ENCODE assay signal across 9 mouse cellular contexts in genomic region chr3:89863276-89863675, GRCm38 (mm10). TPM values are rescaled to one million over a fixed set of nuclear protein-coding genes. Genes with fewer than 3 reads are reported as not detected.
A peak's percentile ranks its signal among the peaks of the same experiment; 100 is the strongest.
DNase-seq lines count a peak whose midpoint lies in the region; TF ChIP-seq lines count a peak whose summit lies in the region.
"Not testable (repeated sequence)": the region's sequence is repeated elsewhere in the genome, so short reads cannot be mapped to it uniquely, and the experiment has no call there.
"Had no signal": no experiment of that assay in that cellular context is flagged by ENCODE, and none has a peak within 500 bp of the region (broad histone marks: within the 10 kb centered on the region; RNA-seq: fewer than 3 reads in every experiment).

No protein-coding gene starts in this region.

- not testable (repeated sequence) for H3K79me2 ChIP-seq in CH12.LX (replicated peaks; ENCODE audit: control insufficient read depth, extremely low read depth, insufficient read depth, poor library complexity, severe bottlenecking); heart, adult 2 months (replicated peaks; ENCODE audit: control insufficient read depth, insufficient read depth, low read length); macrophage (ENCODE audit: inconsistent target)

- not testable (repeated sequence) for H3K4me3 ChIP-seq in CH12.LX (replicated peaks in 1 of 3; ENCODE audit: low read depth in 2 of 3, low read length in 2 of 3, poor library complexity in 1 of 3); brown adipose tissue, adult 24 weeks (ENCODE audit: insufficient read depth, low read depth, low read length); heart, adult 2 months; kidney, adult 2 months (ENCODE audit: insufficient read depth, low read depth, low read length); macrophage (ENCODE audit: inconsistent target); testis, adult 2 months (ENCODE audit: control insufficient read depth, low read depth, low read length)

- 86% methylated on average over 3 of the region's 3 CpGs for WGBS in heart, adult 2 months
- WGBS in kidney, adult 2 months: 68% methylated on average over 3 of the region's 3 CpGs
- WGBS in macrophage (ENCODE audit: missing documents): 97% methylated on average over 3 of the region's 3 CpGs

- not testable (repeated sequence) for TF ChIP-seq EP300 in CH12.LX (IDR thresholded peaks at IDR 0.05; ENCODE audit: low read length); heart, adult 2 months (IDR thresholded peaks at IDR 0.05; ENCODE audit: insufficient read depth, low read depth, low read length)

- intact Hi-C loops in heart, adult 2 months (cut with DNase I): not testable (repeated sequence)

- H3K36me3 ChIP-seq in CH12.LX (replicated peaks in 1 of 2; ENCODE audit: control insufficient read depth in 1 of 2, insufficient read depth in 1 of 2, low read length in 1 of 2); heart, adult 2 months (ENCODE audit: control insufficient read depth, insufficient read depth, low read length); kidney, adult 2 months (ENCODE audit: control insufficient read depth, insufficient read depth, low read length); macrophage (ENCODE audit: inconsistent target); testis, adult 2 months (ENCODE audit: control insufficient read depth, insufficient read depth, low read length): not testable (repeated sequence)

- peaks cover 22 to 64% of the 10 kb centered on the region in 2 experiments for H3K4me1 ChIP-seq in CH12.LX (ENCODE audit: control insufficient read depth in 1 of 2, insufficient read depth in 2 of 2)
- peaks cover 20% of the 10 kb centered on the region for H3K4me1 ChIP-seq in brown adipose tissue, adult 24 weeks (ENCODE audit: control insufficient read depth, insufficient read depth, insufficient read length, low read length)
- peaks cover 20% of the 10 kb centered on the region for H3K4me1 ChIP-seq in heart, adult 2 months (ENCODE audit: control insufficient read depth, insufficient read depth, low read length)
- H3K4me1 ChIP-seq in kidney, adult 2 months (ENCODE audit: control insufficient read depth, insufficient read depth, low read length); testis, adult 2 months (ENCODE audit: control insufficient read depth, insufficient read depth, low read length): not testable (repeated sequence)

- H3K4me2 ChIP-seq in CH12.LX (ENCODE audit: insufficient read depth, low read depth, poor library complexity, severe bottlenecking): not testable (repeated sequence)

- dilution Hi-C loops in CH12.LX (cut with MboI; ENCODE audit: extremely low pct_ligation_motif_present, extremely low pct_unique_long_range_greater_than_20kb, low sequenced_read_pairs): not testable (repeated sequence)

- TF ChIP-seq RAD21 in CH12.LX (IDR thresholded peaks at IDR 0.05; ENCODE audit: low read depth, low read length): not testable (repeated sequence)

- TF ChIP-seq CTCF in CH12.LX (conservative IDR thresholded peaks at IDR 0.05 in 1 of 2, IDR thresholded peaks at IDR 0.05 in 1 of 2; ENCODE audit: low read depth in 2 of 2, low read length in 2 of 2); heart, adult 2 months (IDR thresholded peaks at IDR 0.05); kidney, adult 2 months (conservative IDR thresholded peaks at IDR 0.05; ENCODE audit: insufficient read depth, insufficient read length, low read depth, low read length); testis, adult 2 months (IDR thresholded peaks at IDR 0.05; ENCODE audit: control insufficient read depth, insufficient read depth, insufficient replicate concordance, low read depth, low read length): not testable (repeated sequence)

- 0 out of 2 replicates have a peak overlapping the region, but pooled peaks have one; percentile 14 for H3K27ac ChIP-seq in CH12.LX (ENCODE audit: insufficient read depth, low read depth)
- H3K27ac ChIP-seq in brown adipose tissue, adult 24 weeks (replicated peaks; ENCODE audit: low read depth, low read length): peak overlapping the region; percentile 65
- peak overlapping the region; percentile 52 for H3K27ac ChIP-seq in heart, adult 2 months
- H3K27ac ChIP-seq in kidney, adult 2 months (ENCODE audit: insufficient read depth, low read depth, low read length): peak overlapping the region; percentile 63
- H3K27ac ChIP-seq in macrophage: peak overlapping the region; percentile 82
- peak overlapping the region; percentile 7; the same call in 1 of the 2 replicates for H3K27ac ChIP-seq in testis, adult 2 months (ENCODE audit: control insufficient read depth, insufficient read depth, low read depth, low read length)

- not testable (repeated sequence) for H3K9me3 ChIP-seq in CH12.LX (replicated peaks; ENCODE audit: low read length)

- not testable (repeated sequence) for H3K27me3 ChIP-seq in CH12.LX (replicated peaks); heart, adult 2 months (ENCODE audit: control insufficient read depth, insufficient read depth, low read length); kidney, adult 2 months (replicated peaks; ENCODE audit: control insufficient read depth, insufficient read depth, low read length); testis, adult 2 months (ENCODE audit: control insufficient read depth, insufficient read depth, low read length)

- H3K9ac ChIP-seq in CH12.LX (ENCODE audit: insufficient read depth, low read depth); heart, adult 2 months (ENCODE audit: low read depth, low read length): not testable (repeated sequence)

- TF ChIP-seq POLR2A in CH12.LX (IDR thresholded peaks at IDR 0.05; ENCODE audit: low read depth, low read length); heart, adult 2 months (IDR thresholded peaks at IDR 0.05; ENCODE audit: insufficient read depth, low read depth, low read length); kidney, adult 2 months (IDR thresholded peaks at IDR 0.05; ENCODE audit: low read depth, low read length); testis, adult 2 months (IDR thresholded peaks at IDR 0.05; ENCODE audit: control insufficient read depth, low read depth, low read length): not testable (repeated sequence)

- in situ Hi-C loops in CH12.LX (cut with MboI; ENCODE audit: low pct_ligation_motif_present, low pct_unique_long_range_greater_than_20kb, low sequenced_read_pairs): not testable (repeated sequence)

- DNase-seq in CH12.LX (ENCODE audit: extremely low read depth); heart, adult 2 months; kidney, adult 2 months: not testable (repeated sequence)
- peak; percentile 58 for DNase-seq in ZHBTc4 (ENCODE audit: low read depth, low spot score)
- peak; percentile 50 for DNase-seq in naive thymus-derived CD4-positive, alpha-beta T cell, adult 2 months (ENCODE audit: low read depth)

RNA-seq across cellular contexts. Expression of gene She, which starts 32.1 kb away (rescaled TPM):
- total RNA-seq in CH12.LX (2012; rRNA removed) (not detected in 2 replicates), CH12.LX (2014; rRNA removed) (not detected in 2 replicates)
- polyA plus RNA-seq in CH12.LX (2012; ENCODE audit: insufficient read length, low read depth) (not detected in 2 replicates), macrophage (2018) (not detected in 3 replicates)
- 2.4 and 4.0 TPM in 2 replicates for polyA plus RNA-seq in brown adipose tissue, adult 24 weeks (2012; ENCODE audit: insufficient read depth, insufficient read length, missing spikeins)
- total RNA-seq in heart, adult 2 months (2021): 10 to 100 TPM; 12.3 to 13.3 TPM
- polyA plus RNA-seq in heart, adult 2 months (2012; rRNA removed): 3.4 and 7.7 TPM in 2 replicates
- polyA plus RNA-seq in kidney, adult 2 months (2012; rRNA removed): 3.3 and 4.1 TPM in 2 replicates
- not detected for total RNA-seq in macrophage (2018; cell fraction: chromatin; rRNA removed)
- total RNA-seq in macrophage (2018; cell fraction: cytosol; rRNA removed): under 1 TPM in 8 of 26 experiments, not detected in 18; 0.03 to 0.05 (median 0.05) TPM
- not detected for total RNA-seq in macrophage (2018; cell fraction: nucleus; rRNA removed)
- 0.12 and 0.24 TPM in 2 replicates for polyA plus RNA-seq in testis, adult 2 months (2012; rRNA removed)
- polyA plus RNA-seq: erythroblast, embryonic 14.5 days had no signal

RNA-seq across cellular contexts. Expression of gene Il6ra, which starts 49.7 kb away (rescaled TPM):
- total RNA-seq in CH12.LX (2012; rRNA removed): 1.4 and 2.2 TPM in 2 replicates
- total RNA-seq in CH12.LX (2014; rRNA removed): 1.4 and 1.6 TPM in 2 replicates
- polyA plus RNA-seq in CH12.LX (2012; ENCODE audit: insufficient read length, low read depth): 4.4 and 4.8 TPM in 2 replicates
- 3.6 and 5.4 TPM in 2 replicates for polyA plus RNA-seq in brown adipose tissue, adult 24 weeks (2012; ENCODE audit: insufficient read depth, insufficient read length, missing spikeins)
- 1 to 10 TPM; 4.3 to 4.8 TPM for total RNA-seq in heart, adult 2 months (2021)
- polyA plus RNA-seq in heart, adult 2 months (2012; rRNA removed): 2.5 and 2.8 TPM in 2 replicates
- 3.2 and 4.1 TPM in 2 replicates for polyA plus RNA-seq in kidney, adult 2 months (2012; rRNA removed)
- 10 to 100 TPM in 21 of 26 experiments, 1 to 10 TPM in 5; 1.8 to 69.3 (median 37.4) TPM for total RNA-seq in macrophage (2018; cell fraction: chromatin; rRNA removed)
- 10 to 100 TPM in 25 of 26 experiments, 1 to 10 TPM in 1; 9.7 to 75.5 (median 34.8) TPM for total RNA-seq in macrophage (2018; cell fraction: cytosol; rRNA removed)
- total RNA-seq in macrophage (2018; cell fraction: nucleus; rRNA removed): 100 to 1,000 TPM in 2 of 26 experiments, 10 to 100 TPM in 24; 11.0 to 113 (median 57.1) TPM
- polyA plus RNA-seq in macrophage (2018): 19.4 to 52.9 TPM (median 29.9 TPM) in 3 replicates
- polyA plus RNA-seq in testis, adult 2 months (2012; rRNA removed): 0.93 and 1.1 TPM in 2 replicates

Comparison
In these comparisons a context has a peak if more than half of its experiments do, and no peak if none do; other contexts are left out.
1. H3K27ac ChIP-seq: peak in every context shown above with its lines; median percentile 82 in macrophage; 65 in brown adipose tissue, adult 24 weeks; 63 in kidney, adult 2 months; 52 in heart, adult 2 months; 14 in CH12.LX; 7 in testis, adult 2 months.